Mouse (Mus musculus) adrenal gland, adult 18-20 months (tissue): ENCODE measurements around the gene Acta2. TPM values are rescaled to one million over a fixed set of nuclear protein-coding genes. Genes with fewer than 3 reads are reported as not detected.

ENCODE experiments used
- DNase-seq, 2 experiments: peaks; one replicate each; pipeline ENCODE4 v3.0.0; 2021 to 2022; ENCODE audit warnings: low spot score in 2 of 2
- long read RNA-seq, 2 experiments: library from polyadenylated mRNA; stranded (forward); transcript quantifications; one replicate each; pipeline ENCODE4 v2.0.0; 2021
- total RNA-seq, 2 experiments: library from RNA; stranded (reverse); gene quantifications; 1 replicate in 1 of 2; 2 replicates in 1 of 2; pipeline ENCODE4 v1.2.3; 2021

The Acta2 gene
- 10 to 100 TPM; 41.4 to 97.6 TPM for total RNA-seq
- long read RNA-seq, experiment 1, transcript Acta2-201 (9 exons, 2,035 nt): major isoform, 52 of 55 reads
- long read RNA-seq, experiment 1, partial matches to known transcripts: 2 of 55 reads
- long read RNA-seq, experiment 1, other reads (novel, unspliced or antisense): 1 of 55 reads
- long read RNA-seq, experiment 2, transcript Acta2-201 (9 exons, 2,035 nt): major isoform, 97 of 101 reads
- long read RNA-seq, experiment 2, partial matches to known transcripts: 3 of 101 reads
- long read RNA-seq, experiment 2, other reads (novel, unspliced or antisense): 1 of 101 reads

GRCm38 (mm10) chr19:34254880-34255681, at the start of gene Acta2:
Gene Acta2, minus strand, starts transcription at chr19:34255590.
- no peak for DNase-seq

GRCm38 (mm10) chr19:34304917-34305316, 49.5 kb upstream of the Acta2 start:
- DNase-seq: no peak

- DNase-seq: no peak
Measured at GRCm38 (mm10) chr19:34300430-34300829, 45.0 kb upstream of the Acta2 start.

GRCm38 (mm10) chr19:34299229-34299628, 43.8 kb upstream of the Acta2 start:
- DNase-seq: no peak

- no peak for DNase-seq
Measured at GRCm38 (mm10) chr19:34298531-34298930, 43.1 kb upstream of the Acta2 start.

GRCm38 (mm10) chr19:34295442-34295841, 40.1 kb upstream of the Acta2 start:
- no peak for DNase-seq

- DNase-seq: no peak
Measured at GRCm38 (mm10) chr19:34293376-34293947, 38.1 kb upstream of the Acta2 start.

GRCm38 (mm10) chr19:34292701-34293100, 37.3 kb upstream of the Acta2 start:
- DNase-seq: no peak

GRCm38 (mm10) chr19:34291956-34292355, 36.6 kb upstream of the Acta2 start:
- DNase-seq: no peak

GRCm38 (mm10) chr19:34291379-34291778, 36.0 kb upstream of the Acta2 start:
- no peak for DNase-seq

- no peak for DNase-seq
Measured at GRCm38 (mm10) chr19:34290872-34291341, 35.5 kb upstream of the Acta2 start.

- DNase-seq: peak; percentile 65 to 71
Measured at GRCm38 (mm10) chr19:34289948-34290789, 34.8 kb upstream of the Acta2 start, which contains the start of gene Fas. Gene Fas, plus strand, starts transcription at chr19:34290666.

GRCm38 (mm10) chr19:34288696-34289095, 33.3 kb upstream of the Acta2 start:
- no peak for DNase-seq

- DNase-seq: no peak
Measured at GRCm38 (mm10) chr19:34287656-34288415, 32.4 kb upstream of the Acta2 start.

GRCm38 (mm10) chr19:34287221-34287620, 31.8 kb upstream of the Acta2 start:
- DNase-seq: no peak

GRCm38 (mm10) chr19:34284826-34285225, 29.4 kb upstream of the Acta2 start:
- no peak for DNase-seq

- no peak for DNase-seq
Measured at GRCm38 (mm10) chr19:34284383-34284782, 29.0 kb upstream of the Acta2 start.

GRCm38 (mm10) chr19:34283614-34284013, 28.2 kb upstream of the Acta2 start:
- no peak for DNase-seq

- no peak for DNase-seq
Measured at GRCm38 (mm10) chr19:34278078-34278477, 22.7 kb upstream of the Acta2 start.

- DNase-seq: no peak
Measured at GRCm38 (mm10) chr19:34273073-34273472, 17.7 kb upstream of the Acta2 start.
